Mouse (Mus musculus): ENCODE measurements at regions not wholly inside any gene's neighbourhood (a gene's known extent, or its start where the extent isn't known, plus 50 kb on each side); places are given as distances from the start of the nearest gene placed in this dataset.

- Histone ChIP-seq H3K9me3 (no peaks in the 10 kb centered on the region), H3K36me3 (replicated peaks) (no peaks in the 10 kb centered on the region), H3K27me3 (peaks cover 5% of the 10 kb centered on the region; the same call in 1 of the 2 replicates), H3K4me1 (0 out of 2 replicates have a peak, but pooled peaks cover under 1% of the 10 kb centered on the region), H3K4me2 (no peak overlapping the region), H3K4me3 (replicated peaks) (no peak overlapping the region), H3K27ac (no peak overlapping the region), H3K9ac (no peak overlapping the region)
- WGBS = 85% methylated on average over 8 of the region's 8 CpGs
- no peak for ATAC-seq (ENCODE audit: low FRiP score)
Observed at GRCm38 (mm10) chr11:63565471-63566232, 356.4 kb downstream of the Hs3st3b1 start.

- no peak overlapping the region for H3K9ac ChIP-seq
- no peaks in the 10 kb centered on the region for H3K9me3 ChIP-seq
- H3K4me2 ChIP-seq = no peak overlapping the region
- no peaks in the 10 kb centered on the region for H3K36me3 ChIP-seq (replicated peaks)
- ATAC-seq (ENCODE audit: low FRiP score) = no peak
- WGBS = 60% methylated on average over 15 of the region's 15 CpGs
- no peak overlapping the region for H3K4me3 ChIP-seq (replicated peaks)
- H3K4me1 ChIP-seq = no peaks in the 10 kb centered on the region
- H3K27ac ChIP-seq = no peak overlapping the region
- no peaks in the 10 kb centered on the region for H3K27me3 ChIP-seq
Observed at GRCm38 (mm10) chr11:63569785-63570479, 352.2 kb downstream of the Hs3st3b1 start.

- Histone ChIP-seq H3K4me1 (no peaks in the 10 kb centered on the region), H3K9ac (no peak overlapping the region), H3K9me3 (no peaks in the 10 kb centered on the region), H3K4me2 (no peak overlapping the region), H3K27ac (no peak overlapping the region), H3K4me3 (replicated peaks) (no peak overlapping the region), H3K27me3 (no peaks in the 10 kb centered on the region), H3K36me3 (replicated peaks) (no peaks in the 10 kb centered on the region)
- no peak for ATAC-seq (ENCODE audit: low FRiP score)
- WGBS = 93% methylated on average over 1 of the region's 1 CpGs
Observed at GRCm38 (mm10) chr11:63570646-63571045, 351.4 kb downstream of the Hs3st3b1 start.

- 80% methylated on average over 2 of the region's 2 CpGs for WGBS
- H3K36me3 ChIP-seq (replicated peaks) = no peaks in the 10 kb centered on the region
Observed at GRCm38 (mm10) chr11:63573271-63573670, 348.8 kb downstream of the Hs3st3b1 start.

GRCm38 (mm10) chr11:63583321-63583720 is 338.8 kb downstream of the Hs3st3b1 start:
- no peaks in the 10 kb centered on the region for H3K9me3 ChIP-seq
- no peak for ATAC-seq (ENCODE audit: low FRiP score)
- H3K4me3 ChIP-seq (replicated peaks) = no peak overlapping the region
- H3K9ac ChIP-seq = no peak overlapping the region
- no peaks in the 10 kb centered on the region for H3K36me3 ChIP-seq (replicated peaks)
- 77% methylated on average over 3 of the region's 3 CpGs for WGBS
- H3K4me2 ChIP-seq = no peak overlapping the region
- H3K27ac ChIP-seq = no peak overlapping the region
- H3K27me3 ChIP-seq = no peaks in the 10 kb centered on the region
- no peaks in the 10 kb centered on the region for H3K4me1 ChIP-seq

More at GRCm38 (mm10) chr11:63573271-63573670, 348.8 kb downstream of the Hs3st3b1 start:
- H3K27me3 ChIP-seq = no peaks in the 10 kb centered on the region
- no peak overlapping the region for H3K9ac ChIP-seq
- H3K27ac ChIP-seq = no peak overlapping the region
- H3K4me3 ChIP-seq (replicated peaks) = no peak overlapping the region
- ATAC-seq (ENCODE audit: low FRiP score) = no peak
- H3K9me3 ChIP-seq = no peaks in the 10 kb centered on the region
- H3K4me1 ChIP-seq = no peaks in the 10 kb centered on the region
- no peak overlapping the region for H3K4me2 ChIP-seq

GRCm38 (mm10) chr11:63585216-63585869 is 336.7 kb downstream of the Hs3st3b1 start:
- ATAC-seq (ENCODE audit: low FRiP score) = no peak
- Histone ChIP-seq H3K4me2 (no peak overlapping the region), H3K4me1 (no peaks in the 10 kb centered on the region), H3K9me3 (no peaks in the 10 kb centered on the region), H3K4me3 (replicated peaks) (no peak overlapping the region), H3K36me3 (replicated peaks) (no peaks in the 10 kb centered on the region), H3K27me3 (no peaks in the 10 kb centered on the region), H3K27ac (no peak overlapping the region), H3K9ac (no peak overlapping the region)
- WGBS = 84% methylated on average over 8 of the region's 8 CpGs

GRCm38 (mm10) chr11:63620220-63620619 is 301.9 kb downstream of the Hs3st3b1 start:
- 86% methylated on average over 4 of the region's 4 CpGs for WGBS
- Histone ChIP-seq H3K36me3 (replicated peaks) (no peaks in the 10 kb centered on the region), H3K4me2 (no peak overlapping the region), H3K4me3 (replicated peaks) (no peak overlapping the region), H3K9me3 (no peaks in the 10 kb centered on the region), H3K4me1 (no peaks in the 10 kb centered on the region), H3K9ac (no peak overlapping the region), H3K27me3 (no peaks in the 10 kb centered on the region), H3K27ac (no peak overlapping the region)
- no peak for ATAC-seq (ENCODE audit: low FRiP score)

GRCm38 (mm10) chr11:63630336-63630735 is 291.8 kb downstream of the Hs3st3b1 start:
- H3K27me3 ChIP-seq = 0 out of 2 replicates have a peak, but pooled peaks cover 6% of the 10 kb centered on the region
- no peaks in the 10 kb centered on the region for H3K9me3 ChIP-seq
- no peak overlapping the region for H3K4me2 ChIP-seq
- WGBS = 83% methylated on average over 11 of the region's 11 CpGs
- peaks cover 3% of the 10 kb centered on the region; the same call in 1 of the 2 replicates for H3K4me1 ChIP-seq
- no peak overlapping the region for H3K4me3 ChIP-seq (replicated peaks)
- no peak for ATAC-seq (ENCODE audit: low FRiP score)
- no peak overlapping the region for H3K9ac ChIP-seq
- H3K36me3 ChIP-seq (replicated peaks) = no peaks in the 10 kb centered on the region
- no peak overlapping the region for H3K27ac ChIP-seq

GRCm38 (mm10) chr11:63657057-63657456 is 265.0 kb downstream of the Hs3st3b1 start:
- no peaks in the 10 kb centered on the region for H3K36me3 ChIP-seq (replicated peaks)
- no peaks in the 10 kb centered on the region for H3K27me3 ChIP-seq
- H3K9ac ChIP-seq = no peak overlapping the region
- WGBS = 74% methylated on average over 9 of the region's 9 CpGs
- no peak for ATAC-seq (ENCODE audit: low FRiP score)
- H3K4me3 ChIP-seq (replicated peaks) = no peak overlapping the region
- H3K27ac ChIP-seq = no peak overlapping the region
- no peak overlapping the region for H3K4me2 ChIP-seq
- H3K9me3 ChIP-seq = no peaks in the 10 kb centered on the region
- H3K4me1 ChIP-seq = no peaks in the 10 kb centered on the region

- WGBS = 85% methylated on average over 12 of the region's 12 CpGs
- H3K9me3 ChIP-seq = no peaks in the 10 kb centered on the region
- H3K36me3 ChIP-seq (replicated peaks) = no peaks in the 10 kb centered on the region
- H3K4me3 ChIP-seq (replicated peaks) = no peak overlapping the region
- H3K9ac ChIP-seq = no peak overlapping the region
- no peak for ATAC-seq (ENCODE audit: low FRiP score)
- no peaks in the 10 kb centered on the region for H3K4me1 ChIP-seq
- H3K27me3 ChIP-seq = no peaks in the 10 kb centered on the region
- no peak overlapping the region for H3K4me2 ChIP-seq
- H3K27ac ChIP-seq = no peak overlapping the region
Observed at GRCm38 (mm10) chr11:63665268-63665934, 256.7 kb downstream of the Hs3st3b1 start.

- no peak overlapping the region for H3K4me2 ChIP-seq
- H3K27ac ChIP-seq = no peak overlapping the region
- WGBS = 69% methylated on average over 4 of the region's 4 CpGs
- 0 out of 2 replicates have a peak, but pooled peaks cover 6% of the 10 kb centered on the region for H3K4me1 ChIP-seq
- H3K36me3 ChIP-seq (replicated peaks) = no peaks in the 10 kb centered on the region
- no peaks in the 10 kb centered on the region for H3K27me3 ChIP-seq
- no peak overlapping the region for H3K4me3 ChIP-seq (replicated peaks)
- no peak overlapping the region for H3K9ac ChIP-seq
- ATAC-seq (ENCODE audit: low FRiP score) = no peak
- H3K9me3 ChIP-seq = no peaks in the 10 kb centered on the region
Observed at GRCm38 (mm10) chr11:63670477-63670876, 251.6 kb downstream of the Hs3st3b1 start.

- Histone ChIP-seq H3K9ac (no peak overlapping the region), H3K4me3 (replicated peaks) (no peak overlapping the region), H3K36me3 (replicated peaks) (no peaks in the 10 kb centered on the region), H3K9me3 (no peaks in the 10 kb centered on the region), H3K4me2 (no peak overlapping the region), H3K27me3 (peaks cover 8% of the 10 kb centered on the region; the same call in 1 of the 2 replicates), H3K4me1 (0 out of 2 replicates have a peak, but pooled peaks cover 6% of the 10 kb centered on the region), H3K27ac (no peak overlapping the region)
- no peak for ATAC-seq (ENCODE audit: low FRiP score)
- WGBS = 84% methylated on average over 2 of the region's 2 CpGs
Observed at GRCm38 (mm10) chr11:63671816-63672215, 250.3 kb downstream of the Hs3st3b1 start.
